Mouse (Mus musculus) G1E-ER4 (cell line): ENCODE measurements around the gene Ccdc50. TPM values are rescaled to one million over a fixed set of nuclear protein-coding genes. Genes with fewer than 3 reads are reported as not detected.

Source experiments
- GATA1 ChIP-seq: IDR thresholded peaks from one replicate; pipeline ENCODE4 v1.8.0; 2012; ENCODE audit warnings: low read length, inconsistent platforms
- polyA plus RNA-seq: library from polyadenylated mRNA; stranded (reverse); fragments of >175 nt; gene quantifications from 2 replicates; pipeline ENCODE4 v1.2.3, GENCODE M21; 2012

The Ccdc50 gene
- polyA plus RNA-seq: 20.4 and 33.5 TPM in 2 replicates

- no peak for TF ChIP-seq GATA1
Measured at GRCm38 (mm10) chr16:27388761-27389451, at the start of gene Ccdc50. Gene Ccdc50, plus strand, starts transcription at chr16:27388869.

GRCm38 (mm10) chr16:27347521-27347920 is 41.1 kb upstream of the Ccdc50 start:
- TF ChIP-seq GATA1: no peak

GRCm38 (mm10) chr16:27348359-27348758 is 40.3 kb upstream of the Ccdc50 start:
- TF ChIP-seq GATA1: no peak

- no peak for TF ChIP-seq GATA1
Measured at GRCm38 (mm10) chr16:27349235-27349634, 39.4 kb upstream of the Ccdc50 start.

- TF ChIP-seq GATA1: no peak
Measured at GRCm38 (mm10) chr16:27349878-27350532, 38.7 kb upstream of the Ccdc50 start.

GRCm38 (mm10) chr16:27354464-27354863 is 34.2 kb upstream of the Ccdc50 start:
- TF ChIP-seq GATA1: no peak

- no peak for TF ChIP-seq GATA1
Measured at GRCm38 (mm10) chr16:27360059-27360458, 28.6 kb upstream of the Ccdc50 start.

- no peak for TF ChIP-seq GATA1
Measured at GRCm38 (mm10) chr16:27370191-27370590, 18.5 kb upstream of the Ccdc50 start, which contains the start of gene Uts2b. Gene Uts2b, minus strand, starts transcription at chr16:27370239.

- no peak for TF ChIP-seq GATA1
Measured at GRCm38 (mm10) chr16:27370700-27371099, 18.0 kb upstream of the Ccdc50 start.

- no peak for TF ChIP-seq GATA1
Measured at GRCm38 (mm10) chr16:27374139-27374538, 14.5 kb upstream of the Ccdc50 start.

GRCm38 (mm10) chr16:27375318-27375717 is 13.4 kb upstream of the Ccdc50 start:
- TF ChIP-seq GATA1: no peak

GRCm38 (mm10) chr16:27376556-27376955 is 12.1 kb upstream of the Ccdc50 start:
- TF ChIP-seq GATA1: no peak

- TF ChIP-seq GATA1: no peak
Measured at GRCm38 (mm10) chr16:27382217-27382616, 6.5 kb upstream of the Ccdc50 start.

GRCm38 (mm10) chr16:27384893-27385603 is 3.6 kb upstream of the Ccdc50 start:
- TF ChIP-seq GATA1: no peak

- no peak for TF ChIP-seq GATA1
Measured at GRCm38 (mm10) chr16:27385649-27386048, 3.0 kb upstream of the Ccdc50 start.

- no peak for TF ChIP-seq GATA1
Measured at GRCm38 (mm10) chr16:27386850-27387407, 1.7 kb upstream of the Ccdc50 start.
